Mouse (Mus musculus) kidney, postnatal 0 days (tissue): ENCODE data around the gene Hacd4. TPM values are rescaled to one million over a fixed set of nuclear protein-coding genes. Genes with fewer than 3 reads are reported as not detected.

Source experiments
- ATAC-seq: fragments of 200-750 bp; cut with Nextera tagmentation; replicated peaks from 2 replicates; pipeline ENCODE4 v1.8.0; 2017; ENCODE audit warnings: low read depth, moderate number of reproducible peaks, moderate TSS enrichment, moderate library complexity; ENCODE audit not compliant: low FRiP score
- DNase-seq: peaks from one replicate; pipeline ENCODE4 v3.0.0-alpha.2; 2016; ENCODE audit warnings: low spot score
- H3K27ac ChIP-seq: fragments of 300-500 bp; sonication (generic); 2 replicates; pipeline ENCODE4 v1.5.1; 2014; ENCODE audit warnings: mild to moderate bottlenecking
- H3K27me3 ChIP-seq: fragments of 300-500 bp; sonication (generic); 2 replicates; pipeline ENCODE4 v1.6.1; 2014; ENCODE audit warnings: low read length, mixed read lengths; ENCODE audit not compliant: insufficient read depth
- H3K36me3 ChIP-seq: fragments of 300-500 bp; sonication (generic); 2 replicates; pipeline ENCODE4 v1.6.1; 2014; ENCODE audit warnings: low read length, mixed read lengths; ENCODE audit not compliant: insufficient read depth
- H3K4me1 ChIP-seq: fragments of 300-500 bp; sonication (generic); replicated peaks from 2 replicates; pipeline ENCODE4 v1.6.1; 2014; ENCODE audit warnings: antibody characterized with exemption, low read length, mixed read lengths; ENCODE audit not compliant: insufficient read depth
- H3K4me2 ChIP-seq: fragments of 300-500 bp; sonication (generic); 2 replicates; pipeline ENCODE4 v1.6.1; 2014; ENCODE audit warnings: mild to moderate bottlenecking, low read length, moderate library complexity, mixed read lengths
- H3K4me3 ChIP-seq: fragments of 300-500 bp; sonication (generic); replicated peaks from 2 replicates; pipeline ENCODE4 v1.5.1; 2014; ENCODE audit warnings: low read depth, low read length
- H3K9ac ChIP-seq: fragments of 300-500 bp; sonication (generic); 2 replicates; pipeline ENCODE4 v1.6.1; 2014; ENCODE audit warnings: low read depth, low read length
- H3K9me3 ChIP-seq: fragments of 300-500 bp; sonication (generic); replicated peaks from 2 replicates; pipeline ENCODE4 v1.6.1; 2016; ENCODE audit warnings: low read length, inconsistent platforms, mixed read lengths
- CTCF ChIP-seq: IDR thresholded peaks from 2 replicates; pipeline ENCODE4 v1.5.1; 2016; ENCODE audit warnings: antibody characterized with exemption, low read depth, mild to moderate bottlenecking, moderate library complexity
- WGBS: fragments of 180-500 bp; shearing (Covaris S2); extraction: QIAGEN DNeasy Blood & Tissue Kit; methylation state at CpG from one replicate; pipeline ENCODE4 v1.1.7; 2014; 5-methylcytosine and 5-hydroxymethylcytosine counted together
- polyA plus RNA-seq: library from polyadenylated mRNA; unstranded; fragments of >200 nt; fragmentation: Nextera tagmentation; extraction: Ambion mirVana; gene quantifications from 2 replicates; pipeline ENCODE4 v1.2.1, GENCODE M21; 2015

The Hacd4 gene
- polyA plus RNA-seq, 1 experiment from 2014 or later, result 37.0 TPM

- WGBS, result 90% methylated on average over 3 of the region's 3 CpGs
- TF ChIP-seq CTCF, result no peak
- no peaks in the 10 kb centered on the region for H3K36me3 ChIP-seq
- no peak overlapping the region for H3K4me2 ChIP-seq
- H3K27ac ChIP-seq, result no peak overlapping the region
- no peak overlapping the region for H3K4me3 ChIP-seq
- H3K9ac ChIP-seq, result no peak overlapping the region
- DNase-seq (no peak), ATAC-seq (no peak)
- 0 out of 2 replicates have a peak, but pooled peaks cover 9% of the 10 kb centered on the region for H3K4me1 ChIP-seq
- H3K27me3 ChIP-seq, result no peaks in the 10 kb centered on the region
- no peaks in the 10 kb centered on the region for H3K9me3 ChIP-seq
Observed at GRCm38 (mm10) chr4:88476084-88476483, 37.4 kb upstream of the Hacd4 start.

GRCm38 (mm10) chr4:88471528-88471927 is 32.8 kb upstream of the Hacd4 start:
- no peak overlapping the region for H3K27ac ChIP-seq
- no peak for TF ChIP-seq CTCF
- no peak overlapping the region for H3K4me2 ChIP-seq
- ATAC-seq, result no peak
- no peaks in the 10 kb centered on the region for H3K4me1 ChIP-seq
- no peak for DNase-seq
- no peaks in the 10 kb centered on the region for H3K27me3 ChIP-seq
- no peaks in the 10 kb centered on the region for H3K9me3 ChIP-seq
- H3K4me3 ChIP-seq, result no peak overlapping the region
- 63% methylated on average over 2 of the region's 2 CpGs for WGBS
- H3K36me3 ChIP-seq, result no peaks in the 10 kb centered on the region
- no peak overlapping the region for H3K9ac ChIP-seq

- Histone ChIP-seq H3K4me2 (no peak overlapping the region), H3K4me3 (no peak overlapping the region), H3K27ac (no peak overlapping the region), H3K9ac (no peak overlapping the region), H3K27me3 (no peaks in the 10 kb centered on the region), H3K36me3 (no peaks in the 10 kb centered on the region), H3K4me1 (no peaks in the 10 kb centered on the region), H3K9me3 (no peaks in the 10 kb centered on the region)
- 68% methylated on average over 4 of the region's 4 CpGs for WGBS
- ATAC-seq (no peak), DNase-seq (no peak)
- TF ChIP-seq CTCF, result no peak
Observed at GRCm38 (mm10) chr4:88464574-88464973, 25.8 kb upstream of the Hacd4 start.

- no peak overlapping the region for H3K9ac ChIP-seq
- 45% methylated on average over 8 of the region's 8 CpGs for WGBS
- no peaks in the 10 kb centered on the region for H3K36me3 ChIP-seq
- DNase-seq (peak; percentile 22), ATAC-seq (no peak)
- H3K27ac ChIP-seq, result no peak overlapping the region
- H3K4me1 ChIP-seq, result no peaks in the 10 kb centered on the region
- H3K4me2 ChIP-seq, result no peak overlapping the region
- H3K27me3 ChIP-seq, result no peaks in the 10 kb centered on the region
- H3K9me3 ChIP-seq, result no peaks in the 10 kb centered on the region
- no peak overlapping the region for H3K4me3 ChIP-seq
- no peak for TF ChIP-seq CTCF
Observed at GRCm38 (mm10) chr4:88462981-88463646, 24.4 kb upstream of the Hacd4 start.

GRCm38 (mm10) chr4:88462501-88462900 is 23.8 kb upstream of the Hacd4 start:
- Histone ChIP-seq H3K4me1 (no peaks in the 10 kb centered on the region), H3K4me3 (no peak overlapping the region), H3K27me3 (no peaks in the 10 kb centered on the region), H3K9me3 (no peaks in the 10 kb centered on the region), H3K27ac (no peak overlapping the region), H3K36me3 (no peaks in the 10 kb centered on the region), H3K4me2 (no peak overlapping the region), H3K9ac (no peak overlapping the region)
- TF ChIP-seq CTCF, result no peak
- 87% methylated on average over 1 of the region's 1 CpGs for WGBS
- ATAC-seq (no peak), DNase-seq (no peak)

- whole genome bisulfite sequencing, result 65% methylated on average over 2 of the region's 2 CpGs
- no peak overlapping the region for H3K9ac ChIP-seq
- H3K4me3 ChIP-seq, result no peak overlapping the region
- ATAC-seq (no peak), DNase-seq (no peak)
- H3K27me3 ChIP-seq, result no peaks in the 10 kb centered on the region
- H3K4me1 ChIP-seq, result no peaks in the 10 kb centered on the region
- no peak overlapping the region for H3K4me2 ChIP-seq
- H3K36me3 ChIP-seq, result no peaks in the 10 kb centered on the region
- TF ChIP-seq CTCF, result no peak
- no peaks in the 10 kb centered on the region for H3K9me3 ChIP-seq
- no peak overlapping the region for H3K27ac ChIP-seq
Observed at GRCm38 (mm10) chr4:88461315-88461714, 22.6 kb upstream of the Hacd4 start.

GRCm38 (mm10) chr4:88458673-88459072 is 19.9 kb upstream of the Hacd4 start:
- Histone ChIP-seq H3K4me1 (no peaks in the 10 kb centered on the region), H3K27ac (no peak overlapping the region), H3K27me3 (no peaks in the 10 kb centered on the region), H3K9me3 (no peaks in the 10 kb centered on the region), H3K4me3 (no peak overlapping the region), H3K9ac (no peak overlapping the region), H3K4me2 (no peak overlapping the region), H3K36me3 (no peaks in the 10 kb centered on the region)
- 73% methylated on average over 2 of the region's 2 CpGs for WGBS
- no peak for TF ChIP-seq CTCF
- DNase-seq (no peak), ATAC-seq (no peak)
